Mouse (Mus musculus) left cerebral cortex, adult 9 months (tissue): ENCODE data around the gene Mmp17.

Experiments used
- DNase-seq, 2 experiments: peaks; one replicate each; pipeline ENCODE4 v3.0.0; 2022; ENCODE audit warnings: low spot score in 2 of 2

Gene Mmp17

DNA sequence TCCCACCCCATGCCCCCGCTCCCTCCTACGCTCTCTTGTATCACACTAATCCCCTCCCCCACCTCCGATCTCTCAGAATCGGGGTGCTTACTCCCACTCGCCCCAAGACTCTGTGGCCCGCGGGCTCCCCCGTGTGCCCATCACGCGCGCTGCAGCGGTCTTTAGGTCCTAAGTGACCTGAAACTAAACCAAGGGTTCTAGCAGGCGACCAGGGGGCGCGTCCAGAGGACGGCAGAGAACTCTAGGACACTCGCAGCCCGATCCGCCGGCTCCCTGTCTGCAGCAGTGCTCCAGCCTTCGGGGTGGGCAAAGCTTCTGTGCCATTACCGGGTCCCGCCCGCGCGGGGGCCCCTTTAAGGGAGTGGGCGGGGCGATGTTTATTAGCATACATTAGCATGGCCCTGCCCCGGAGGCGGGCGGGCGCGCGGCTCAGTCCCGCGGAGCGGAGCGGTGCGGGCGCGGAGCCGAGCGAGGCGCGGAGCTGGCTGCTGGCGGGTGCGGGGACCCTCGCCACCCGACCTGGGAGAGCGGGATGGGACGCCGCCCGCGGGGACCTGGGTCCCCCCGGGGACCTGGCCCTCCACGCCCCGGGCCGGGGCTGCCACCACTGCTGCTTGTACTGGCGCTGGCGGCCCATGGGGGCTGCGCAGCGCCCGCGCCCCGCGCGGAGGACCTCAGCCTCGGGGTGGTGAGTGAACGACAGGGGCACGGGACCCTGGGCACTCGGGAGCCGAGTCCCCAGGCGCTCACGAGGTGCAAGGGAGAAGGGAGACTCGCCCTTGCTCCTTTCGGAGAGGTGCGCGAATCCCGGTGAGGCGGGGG is at the start of gene Mmp17:
Mmp17 (plus strand) TSS at position 409 of the 822 bp plus-strand sequence.
- peak; percentile 84 to 95 for DNase-seq

DNA sequence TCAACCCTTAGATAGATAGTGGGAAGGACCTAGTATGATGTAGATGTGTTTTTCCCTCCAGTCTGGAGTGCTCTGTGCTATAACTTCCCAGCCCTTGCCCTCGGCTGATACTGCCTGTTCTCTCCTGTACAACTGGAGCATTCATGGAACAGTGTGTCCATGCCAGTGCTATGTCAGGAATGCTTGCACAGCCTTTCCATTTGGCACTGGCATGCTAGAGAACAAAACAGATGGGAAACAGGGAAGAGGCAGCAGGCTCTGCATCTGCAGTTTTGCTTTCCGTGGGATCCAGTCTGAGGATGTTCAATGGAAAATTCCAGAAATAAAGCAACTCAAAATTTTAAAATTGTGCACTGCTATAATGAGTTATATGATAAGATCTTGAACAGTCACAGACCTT is 49.5 kb upstream of the Mmp17 start:
- DNase-seq: peak; percentile 59 to 84

DNA sequence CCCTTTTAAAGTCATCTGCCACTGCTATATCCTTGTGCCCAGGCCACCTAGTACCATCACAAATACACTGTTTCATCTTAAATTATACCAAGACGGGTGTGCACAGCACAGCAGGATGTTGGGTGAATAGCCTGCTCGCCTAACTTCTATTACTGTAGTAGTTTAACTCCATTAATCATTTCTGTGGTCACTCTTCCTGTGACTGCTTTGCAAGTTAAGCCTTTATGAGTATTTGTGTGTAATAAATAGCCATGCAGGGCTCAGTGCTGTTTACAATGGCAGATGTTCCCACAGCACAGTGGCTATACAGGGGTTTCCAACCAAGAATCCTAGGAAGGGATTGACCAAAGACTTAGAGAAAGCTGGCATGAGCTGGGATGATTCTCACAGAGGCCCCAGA is 48.9 kb upstream of the Mmp17 start:
- DNase-seq: no peak

DNA sequence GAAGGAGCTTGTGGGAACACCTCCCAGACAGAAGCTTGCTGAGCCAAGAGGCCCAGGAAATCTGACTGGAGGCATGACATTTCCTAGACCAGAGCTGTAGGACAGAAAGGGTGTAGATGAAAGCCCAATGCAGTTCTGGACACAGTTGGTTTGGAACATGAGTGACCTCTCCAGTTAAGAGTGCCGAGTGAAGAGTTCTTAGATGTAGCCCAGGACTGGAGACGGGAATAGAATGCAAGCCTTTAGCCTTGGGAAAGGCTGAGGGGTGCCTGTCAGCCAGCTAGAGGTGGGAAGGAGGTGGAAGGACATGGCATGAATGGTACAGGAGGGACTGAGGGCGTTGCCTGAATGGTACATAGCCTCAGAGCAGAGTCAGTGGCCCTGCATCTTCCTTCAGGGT is 48.5 kb upstream of the Mmp17 start:
- no peak for DNase-seq

DNA sequence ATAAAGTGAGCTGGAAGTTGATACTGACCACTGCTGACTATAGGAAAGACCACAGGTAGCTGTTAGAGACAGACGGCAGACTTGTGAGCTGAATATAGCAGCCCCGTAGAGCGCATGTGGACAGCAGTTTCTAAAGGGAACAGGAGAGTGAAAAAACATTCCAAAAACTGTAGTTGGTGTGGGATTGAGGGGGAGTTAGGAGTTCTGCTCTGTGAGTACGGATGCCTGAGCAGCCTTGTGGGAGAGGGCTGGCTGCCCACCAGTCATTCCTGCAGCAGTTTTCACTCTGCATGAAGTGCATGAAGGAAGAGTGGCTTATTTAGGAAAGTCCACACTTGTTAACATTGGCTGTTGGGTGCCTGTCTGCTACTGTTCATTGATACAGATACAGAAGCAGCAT is 45.1 kb upstream of the Mmp17 start:
- no peak for DNase-seq

DNA sequence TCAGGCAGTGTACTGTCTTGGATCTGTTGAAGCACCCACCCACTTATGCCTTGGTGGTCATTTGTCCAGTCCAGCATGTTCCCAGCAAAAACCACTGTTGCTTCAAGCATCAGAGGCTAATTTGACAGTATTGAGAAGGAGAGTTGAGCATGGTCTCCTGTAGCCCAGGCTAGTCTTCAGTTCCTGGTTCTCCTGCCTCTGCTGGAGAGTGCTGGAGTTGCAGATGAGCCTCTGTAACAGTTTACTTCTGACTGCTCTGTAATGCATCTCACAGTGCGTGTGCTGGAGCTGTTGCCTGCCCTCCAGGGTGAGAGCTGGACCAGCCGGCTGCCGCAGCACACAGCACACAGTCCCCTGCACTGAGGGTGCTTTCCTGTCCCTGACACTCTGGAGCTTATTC is 41.7 kb upstream of the Mmp17 start:
- no peak for DNase-seq

DNA sequence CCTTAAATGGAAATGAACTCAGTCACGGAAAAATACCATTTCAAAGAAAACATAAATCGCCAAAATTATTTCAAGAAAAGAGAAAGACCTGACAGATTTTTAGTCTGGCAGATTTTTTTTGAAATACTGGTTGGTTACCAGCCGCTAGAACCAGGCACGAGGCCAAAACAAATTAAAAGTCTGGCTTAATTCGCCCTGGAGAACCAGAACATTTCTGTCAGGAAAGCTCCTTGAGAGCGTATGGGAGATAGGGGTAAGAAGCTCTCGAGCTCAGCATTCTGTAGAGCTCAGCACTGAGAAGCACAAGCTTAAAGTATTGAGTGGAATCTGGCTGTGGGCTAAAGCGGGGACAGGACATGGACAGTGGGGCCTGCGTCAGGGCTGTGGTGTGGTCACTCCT is 38.2 kb upstream of the Mmp17 start:
- peak in 1 of 2 experiments; percentile 50 for DNase-seq

DNA sequence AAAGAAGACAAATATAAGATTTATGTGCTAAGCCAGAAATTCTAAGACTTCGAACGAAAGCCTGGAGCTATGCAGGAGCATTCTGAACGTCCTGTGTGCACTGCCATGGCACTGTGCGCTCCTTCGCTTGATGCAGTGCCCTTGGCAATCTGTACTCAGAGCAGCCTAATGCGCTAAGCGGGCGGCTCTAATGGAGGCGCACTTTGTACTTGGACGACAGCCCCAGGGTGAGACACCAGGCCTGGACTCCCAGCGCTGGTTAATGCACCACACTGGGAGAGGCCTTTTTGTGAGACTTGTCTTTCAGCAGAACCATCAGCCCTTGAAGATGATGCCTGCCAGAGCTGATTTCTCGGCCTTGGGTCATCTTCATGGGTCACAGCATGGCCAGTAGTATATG is 34.3 kb upstream of the Mmp17 start:
- DNase-seq: no peak

DNA sequence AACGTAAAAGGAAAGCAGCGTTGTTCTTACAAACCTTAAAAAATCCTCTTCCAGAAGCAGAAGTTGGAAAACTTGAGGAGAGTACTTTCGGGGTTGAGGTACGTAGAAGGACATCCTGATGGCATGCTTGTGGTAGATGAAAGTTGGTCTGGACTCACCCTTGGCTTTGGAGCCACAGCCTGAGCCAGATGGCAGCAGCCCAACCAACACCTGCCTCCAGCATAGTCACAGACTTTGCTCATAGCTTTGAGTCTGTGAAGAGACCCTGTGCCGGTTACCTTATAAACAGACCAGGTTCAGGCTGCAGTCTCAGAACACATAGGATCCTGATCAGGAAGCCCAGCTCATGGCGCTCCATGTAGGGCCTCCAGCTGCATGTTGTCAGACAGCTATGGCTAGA is 33.2 kb upstream of the Mmp17 start:
- DNase-seq: no peak

DNA sequence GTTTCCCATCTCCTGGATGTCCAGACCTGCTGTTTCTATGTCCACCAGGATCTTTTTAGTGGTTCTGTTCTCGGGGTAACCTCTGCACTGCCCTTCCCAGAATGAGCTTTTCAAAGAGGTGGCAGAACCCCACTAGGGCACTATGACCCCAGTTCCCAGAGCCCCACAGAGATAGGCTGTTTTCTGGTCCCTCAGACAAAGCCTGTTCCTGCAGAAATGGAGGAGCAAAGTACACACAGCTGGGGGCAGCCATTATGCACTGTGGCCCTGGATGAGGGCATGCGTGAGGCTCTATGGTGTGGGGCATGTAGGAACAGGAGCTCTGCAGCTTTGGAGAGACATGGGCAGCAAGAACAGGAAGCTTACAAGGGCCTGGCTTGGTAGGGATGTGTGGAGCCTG is 32.0 kb upstream of the Mmp17 start:
- no peak for DNase-seq

DNA sequence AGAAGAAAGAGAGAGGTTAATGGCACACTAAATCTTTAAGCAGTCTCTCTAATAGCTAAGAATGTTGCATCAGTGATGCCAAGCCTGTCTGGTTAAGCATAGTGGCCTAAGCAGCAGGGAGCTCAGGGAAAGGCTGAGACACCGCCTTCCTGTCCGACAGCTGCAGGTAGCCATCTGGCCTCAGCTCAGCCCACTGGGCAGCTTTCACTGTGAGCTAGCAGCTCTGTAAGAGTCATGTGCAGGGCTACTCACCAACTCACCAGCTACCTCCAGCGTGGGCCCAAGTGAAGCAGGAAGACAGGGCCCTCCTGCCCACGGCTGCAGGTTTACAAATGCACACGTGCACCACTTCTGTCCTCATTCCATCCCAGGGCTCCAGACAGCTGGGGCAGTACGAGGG is 30.3 kb upstream of the Mmp17 start:
- peak in 1 of 2 experiments; percentile 34 for DNase-seq

DNA sequence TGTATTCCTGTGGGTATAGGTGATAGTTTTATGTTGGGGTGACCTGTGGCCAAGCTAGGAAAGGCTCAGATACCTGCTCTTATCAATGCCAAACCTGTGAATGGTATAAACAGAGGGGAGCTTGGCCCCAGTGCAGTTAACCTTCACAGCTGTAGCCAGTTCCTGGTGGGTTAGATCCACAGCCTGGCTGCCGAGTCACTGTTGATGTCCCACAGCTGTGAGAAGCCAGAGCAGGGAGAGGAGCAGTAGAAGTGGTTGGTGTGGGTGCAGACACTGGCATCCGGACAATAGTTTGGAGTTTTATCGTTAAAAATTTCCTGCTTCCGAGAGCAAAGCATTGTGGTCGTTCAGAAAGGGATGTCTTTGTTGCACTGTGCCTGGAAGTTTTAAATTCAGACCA is 25.4 kb upstream of the Mmp17 start:
- DNase-seq: no peak

DNA sequence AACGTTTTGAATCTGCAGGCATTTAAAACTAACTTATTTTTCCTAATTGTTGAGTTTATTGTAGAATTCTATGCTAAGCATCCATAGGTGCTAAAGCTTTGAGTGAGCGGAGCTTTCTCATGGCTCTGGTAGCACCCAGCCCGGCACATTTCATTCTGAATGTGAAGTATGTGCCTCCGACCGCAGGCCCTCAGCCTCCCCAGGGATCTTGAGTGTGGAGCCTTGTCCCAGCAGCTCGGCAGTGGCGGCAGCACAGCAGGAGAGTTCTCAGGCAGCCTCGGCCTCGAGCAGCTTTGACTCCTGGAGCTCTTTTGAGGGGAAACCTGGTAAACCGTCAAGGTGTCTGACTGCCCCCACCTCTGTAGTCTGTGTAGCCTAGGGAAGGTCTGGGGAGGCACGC is 24.7 kb upstream of the Mmp17 start:
- DNase-seq: no peak

DNA sequence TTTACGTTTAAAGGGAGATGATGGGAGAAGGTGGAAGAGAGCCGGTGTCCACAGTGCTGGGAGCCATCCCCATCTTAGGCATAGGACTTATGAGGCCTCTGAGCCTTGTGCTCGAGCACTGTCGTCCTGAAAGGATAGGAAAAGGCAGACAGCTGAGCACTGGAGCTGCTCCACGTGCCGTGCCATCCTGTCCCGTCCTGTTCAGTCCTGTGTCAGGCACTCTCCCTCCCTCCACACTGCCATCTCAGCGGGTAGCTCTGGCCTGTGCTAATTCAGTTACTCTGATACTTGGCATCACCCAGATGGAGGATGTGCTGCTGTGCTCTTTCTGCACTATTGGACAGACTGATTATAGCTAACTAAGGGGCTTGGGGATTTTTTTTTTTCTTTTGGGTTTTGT is 21.6 kb upstream of the Mmp17 start:
- DNase-seq: no peak

DNA sequence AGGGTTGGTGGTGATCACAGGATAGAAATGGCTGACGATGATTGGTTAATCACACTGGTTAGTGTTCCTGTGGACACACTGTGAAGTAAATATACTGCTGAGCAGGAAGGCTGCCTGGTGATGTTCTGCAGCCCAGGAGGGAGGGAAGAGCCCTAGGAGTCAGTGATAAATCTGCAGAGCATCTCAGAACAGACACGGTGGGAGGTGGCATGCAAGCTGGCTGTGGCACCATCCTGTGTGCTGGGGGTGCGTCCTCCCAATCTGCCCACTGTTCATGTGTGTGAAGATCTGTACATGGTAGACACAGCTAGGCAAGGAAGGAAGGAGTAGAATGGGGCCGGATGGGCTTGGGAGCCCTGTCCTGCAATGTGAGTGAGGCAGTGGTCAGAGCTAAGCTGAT is 15.4 kb upstream of the Mmp17 start:
- DNase-seq: peak in 1 of 2 experiments; percentile 30

DNA sequence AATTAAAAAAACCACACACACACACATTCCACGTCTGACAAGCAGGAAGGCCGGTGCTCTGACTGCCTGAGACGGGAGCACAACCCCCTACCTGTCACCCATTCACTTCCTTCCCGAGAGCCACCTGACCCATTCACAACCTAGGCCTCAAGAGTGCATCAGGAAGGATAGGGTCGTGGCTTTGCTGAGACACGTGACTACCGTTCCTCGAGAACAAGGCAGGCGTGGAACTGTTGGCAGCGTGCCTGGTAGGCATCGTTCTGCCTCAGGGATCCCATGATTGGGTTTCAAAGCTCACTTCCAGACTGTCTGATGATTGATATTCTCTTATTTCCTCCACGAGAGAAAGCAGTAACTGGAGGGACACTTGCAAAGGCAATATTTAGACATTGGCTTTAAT is 5.8 kb upstream of the Mmp17 start:
- DNase-seq: no peak

DNA sequence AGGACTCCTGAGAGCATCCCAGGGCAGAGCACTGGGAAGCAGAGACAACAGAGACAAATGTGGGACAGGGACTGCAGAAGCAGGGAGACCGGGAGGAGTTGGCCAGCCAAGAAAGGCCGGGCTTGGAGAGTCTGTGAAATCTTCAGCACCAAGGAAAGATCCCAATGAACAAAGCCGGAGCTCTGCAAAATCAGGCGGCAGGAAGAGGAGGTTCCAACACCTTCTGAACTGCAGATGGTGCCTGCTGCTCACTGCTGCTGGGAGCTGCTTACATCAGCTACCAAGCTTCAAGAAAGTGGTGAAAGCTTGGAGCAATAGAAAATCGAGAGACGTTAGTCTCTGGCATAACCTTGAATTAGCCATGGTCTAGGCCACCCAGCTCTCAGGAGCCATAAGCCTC is 3.9 kb upstream of the Mmp17 start:
- DNase-seq: peak in 1 of 2 experiments; percentile 72

DNA sequence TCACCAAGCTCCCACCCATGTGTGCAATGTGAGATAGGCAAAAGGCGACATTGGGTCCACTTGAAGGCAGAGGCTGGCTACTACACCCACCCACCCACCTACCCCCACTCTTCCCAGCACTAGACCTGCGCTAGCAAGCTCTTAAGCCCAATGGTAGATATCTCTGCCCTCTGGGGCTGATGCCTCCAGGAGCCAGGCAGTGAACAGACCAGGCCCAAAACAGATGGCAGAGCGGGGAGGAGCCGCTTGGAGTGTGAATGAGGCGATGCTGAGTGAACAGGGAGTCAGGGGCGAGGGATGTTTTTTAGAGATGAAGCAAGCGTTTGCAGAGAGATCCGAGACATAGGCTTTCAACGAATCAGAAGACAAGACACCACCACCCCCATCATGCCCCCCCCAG is 3.4 kb upstream of the Mmp17 start:
- DNase-seq: peak; percentile 64 to 69

DNA sequence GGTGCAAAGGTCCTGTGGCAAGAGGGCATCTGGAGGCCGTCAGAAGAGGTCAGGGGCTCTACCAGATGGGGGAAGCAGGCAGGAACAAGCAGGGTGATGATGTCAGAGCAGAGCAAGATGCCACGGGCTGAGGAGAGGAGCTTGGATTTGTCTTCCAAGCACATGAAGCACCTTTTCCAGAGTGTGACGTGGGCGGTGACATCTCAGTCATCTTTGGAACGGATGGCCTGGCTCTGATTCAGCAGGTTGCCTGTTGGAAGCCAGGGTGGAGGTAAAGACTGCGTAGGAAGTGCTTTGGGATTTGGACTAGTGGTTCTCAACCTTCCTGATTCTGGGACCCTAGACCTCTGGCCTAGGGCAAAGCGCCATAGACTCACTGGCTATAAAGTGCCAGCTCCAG is 3.0 kb upstream of the Mmp17 start:
- peak; percentile 71 to 87 for DNase-seq

DNA sequence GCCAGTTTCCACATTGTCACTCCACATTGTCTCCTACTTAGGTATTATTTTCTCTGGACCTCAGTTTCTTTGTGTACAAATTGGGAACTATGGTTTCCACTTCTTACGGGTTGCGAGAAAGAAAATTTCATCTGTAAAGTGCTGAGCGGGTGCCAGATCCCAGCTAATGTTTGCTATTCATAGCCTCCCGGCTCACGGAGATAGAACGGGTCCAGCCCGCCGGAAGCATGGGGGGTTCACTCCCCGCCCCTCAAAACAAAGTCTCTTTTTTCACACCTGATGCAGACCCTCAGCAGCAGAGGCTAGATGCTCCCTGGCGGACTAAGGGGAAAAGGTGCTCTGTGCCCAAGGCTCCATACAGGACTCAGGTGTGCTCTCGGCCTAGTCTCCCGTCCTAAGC is 638 bp upstream of the Mmp17 start:
- peak in 1 of 2 experiments; percentile 52 for DNase-seq

DNA sequence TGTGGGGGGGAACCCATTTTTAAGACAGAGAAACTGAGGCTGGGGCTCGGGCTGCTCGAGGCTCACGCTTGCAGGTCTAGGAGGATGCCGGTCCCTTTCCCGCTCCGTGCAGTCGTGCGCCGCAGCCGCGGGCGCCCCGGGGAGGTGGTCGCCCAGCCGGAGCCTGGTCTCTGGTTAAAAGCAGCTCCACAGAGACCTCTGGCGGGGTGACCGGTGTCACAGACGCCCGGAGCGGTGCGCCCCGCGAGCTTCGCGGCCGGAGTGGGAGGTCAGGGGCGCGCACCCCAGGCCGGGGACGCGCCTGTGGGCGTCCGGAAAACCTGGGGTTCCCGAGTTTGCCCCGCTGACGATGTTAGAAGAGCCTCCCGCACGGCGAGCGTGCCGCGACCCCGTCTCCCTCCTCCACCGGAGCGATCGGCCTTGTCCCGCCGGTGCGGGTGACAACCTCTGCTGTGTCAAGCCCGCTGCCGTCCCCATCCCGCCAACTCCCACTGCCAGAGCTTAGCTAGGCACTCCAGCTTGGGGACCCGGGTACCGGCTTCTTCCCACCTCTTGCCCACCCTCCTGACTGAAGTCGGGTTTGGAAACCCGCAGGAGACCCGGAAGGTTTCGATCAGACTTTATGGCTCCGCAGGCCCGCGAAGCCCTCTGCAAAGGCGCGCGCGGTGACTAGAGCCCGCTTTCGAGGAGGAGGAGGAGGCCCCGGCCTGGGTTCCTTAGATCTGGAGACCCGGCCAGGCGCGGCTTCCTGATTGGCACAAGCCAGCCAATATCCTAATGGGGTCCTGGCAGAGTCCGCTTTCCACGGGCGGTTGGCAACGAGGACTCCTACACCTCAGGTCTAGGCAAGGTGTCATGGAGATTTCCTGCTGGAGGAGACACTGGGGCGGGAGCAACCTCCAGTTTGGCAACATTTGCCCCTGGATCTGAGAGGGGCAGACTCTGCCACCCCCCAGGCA is 893 bp downstream of the Mmp17 start:
- no peak for DNase-seq

DNA sequence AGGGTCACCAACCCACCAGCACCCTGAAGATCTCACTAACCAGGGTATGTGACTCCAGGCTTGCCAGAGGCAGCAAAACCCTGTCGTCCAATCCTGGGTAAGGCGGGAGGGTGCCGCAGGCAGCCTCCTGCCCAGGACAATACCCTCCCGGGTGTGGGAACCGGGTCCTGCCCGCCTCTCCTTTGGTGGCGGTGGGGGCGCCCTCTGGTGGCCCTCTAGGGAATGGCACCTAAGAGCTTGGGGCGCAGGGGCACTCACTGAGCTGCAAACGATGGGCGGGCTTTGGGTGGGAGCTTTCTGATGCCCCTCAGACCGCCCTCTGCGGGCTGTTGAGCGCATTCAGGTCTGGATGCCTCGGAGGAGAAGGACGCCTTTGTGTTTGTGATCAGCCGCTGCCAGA is 2.0 kb downstream of the Mmp17 start:
- DNase-seq: peak in 1 of 2 experiments; percentile 82

DNA sequence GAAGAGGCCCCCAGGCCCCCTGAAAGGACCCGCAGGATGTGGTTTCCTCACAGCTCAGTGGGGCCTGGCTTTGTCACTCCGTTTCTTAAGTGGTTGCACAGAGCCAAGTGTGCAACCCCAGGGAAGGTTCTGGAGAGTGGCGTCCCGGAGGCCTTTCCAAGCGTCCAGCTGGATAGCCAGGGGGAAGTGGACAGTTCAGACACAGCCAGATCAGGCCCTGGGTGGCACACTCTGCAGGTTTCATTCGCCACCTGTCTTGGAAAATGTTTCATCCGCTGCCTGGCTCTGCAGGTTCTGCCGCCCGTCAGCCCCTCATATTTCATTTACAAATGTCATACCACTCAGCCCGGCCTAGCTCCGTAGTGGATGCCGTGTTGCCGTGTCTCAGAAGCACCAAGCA is 2.5 kb downstream of the Mmp17 start:
- DNase-seq: no peak
